Mouse (Mus musculus): Measurements from ENCODE around the gene Gpr37l1. TPM values are rescaled to one million over a fixed set of nuclear protein-coding genes. Genes with fewer than 3 reads are reported as not detected.

The Gpr37l1 gene
- total RNA-seq, 2 experiments from 2014 or later, result 1.3 to 1.7 TPM

DNA sequence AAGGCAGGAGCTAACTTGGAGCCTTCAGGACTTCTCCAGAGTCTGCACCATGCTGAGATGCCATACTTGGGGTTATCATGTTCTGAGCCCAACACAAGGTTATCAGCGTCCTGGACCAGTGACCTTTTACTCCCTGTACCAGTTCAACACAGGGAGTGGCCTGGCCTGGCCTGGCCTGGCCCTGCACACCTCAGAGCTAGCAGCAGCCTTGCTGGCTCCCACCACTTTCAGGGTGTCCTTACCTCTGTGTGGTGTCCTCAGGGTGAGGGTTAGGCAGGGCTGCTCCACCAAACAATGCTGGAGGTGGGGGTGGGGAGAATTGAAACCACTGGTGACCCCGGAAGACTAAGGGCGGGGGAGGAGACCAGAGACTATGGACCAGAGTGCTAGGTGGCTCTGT lies 15.5 kb upstream of the Gpr37l1 start:
- no peak for DNase-seq (ENCODE audit: low spot score in 2 of 2)

DNA sequence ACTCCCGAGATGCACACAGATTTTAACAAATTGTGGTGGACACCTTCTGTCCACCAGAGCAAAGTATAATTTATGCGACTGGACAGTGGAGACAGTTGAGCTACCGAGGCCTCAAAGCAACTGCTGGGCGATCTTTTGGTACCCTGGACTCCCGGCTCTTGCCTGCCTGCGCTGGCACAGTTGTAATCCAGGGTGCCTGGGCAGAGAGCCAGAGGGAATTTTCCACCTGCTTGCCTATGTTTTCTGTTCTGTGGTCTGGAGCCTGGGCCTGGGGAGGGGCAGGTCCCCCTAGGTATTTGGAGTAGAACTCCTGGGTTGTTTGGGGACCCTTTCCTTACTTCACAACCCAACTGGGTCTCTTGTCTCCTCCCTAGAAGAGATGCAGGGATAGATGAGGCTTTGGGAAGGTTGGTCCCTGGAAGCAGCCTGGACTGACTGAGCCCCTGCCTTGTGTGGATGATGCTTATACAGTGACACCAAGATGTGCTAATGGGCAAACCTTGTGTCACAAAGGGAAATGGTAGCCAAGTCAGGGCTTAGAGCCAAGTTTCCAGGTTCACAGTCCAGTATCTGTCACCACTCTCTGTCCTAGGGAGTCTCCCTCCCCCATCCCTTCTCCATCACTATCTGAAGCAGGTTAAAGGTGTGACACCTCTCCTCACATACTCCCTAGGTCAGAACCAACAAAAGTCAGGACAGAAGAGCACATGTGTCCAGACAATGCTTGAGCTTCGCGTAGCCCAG lies 14.6 kb upstream of the Gpr37l1 start:
- no peak for DNase-seq (ENCODE audit: low spot score in 2 of 2)

DNA sequence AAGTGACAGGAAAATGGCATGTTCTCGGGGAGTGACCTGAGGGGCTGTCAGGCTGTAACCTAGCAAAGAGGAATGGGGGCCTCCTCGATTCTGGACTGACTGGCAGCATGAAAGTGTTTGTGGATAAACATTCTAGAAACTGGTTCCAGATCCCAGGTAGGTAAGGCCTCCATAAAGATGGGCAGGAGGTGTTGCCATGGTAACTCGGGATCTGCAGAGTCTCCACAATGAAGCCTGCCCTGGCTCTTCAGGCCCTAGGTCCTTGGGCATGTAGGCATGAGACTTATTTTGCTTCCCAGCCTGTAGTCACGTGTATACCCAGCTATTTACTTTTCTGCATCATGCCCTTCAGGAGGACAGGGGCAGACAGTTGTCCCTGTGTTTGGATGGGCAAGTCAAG lies 13.8 kb upstream of the Gpr37l1 start:
- DNase-seq (ENCODE audit: low spot score in 2 of 2), result no peak

DNA sequence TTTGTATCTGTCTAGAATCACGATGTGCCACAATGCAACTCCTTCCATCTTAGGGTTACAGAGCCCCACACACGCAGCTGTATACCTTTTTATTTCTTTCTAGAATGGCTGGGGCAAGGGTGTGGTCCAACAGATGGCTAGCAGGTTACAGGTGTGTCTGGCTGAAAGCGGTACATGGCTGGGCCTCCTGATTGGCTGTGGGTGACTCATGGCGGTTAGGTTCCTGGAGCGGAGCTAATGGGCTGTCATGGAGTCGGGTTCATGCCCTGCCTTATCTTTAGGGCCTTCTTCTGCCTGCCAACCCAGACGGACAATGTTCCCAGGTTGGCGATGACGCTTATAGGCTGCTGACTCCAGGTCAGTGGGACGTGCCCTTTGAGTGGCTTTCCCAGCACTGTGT lies 13.3 kb upstream of the Gpr37l1 start:
- no peak for DNase-seq (ENCODE audit: low spot score in 2 of 2)

DNA sequence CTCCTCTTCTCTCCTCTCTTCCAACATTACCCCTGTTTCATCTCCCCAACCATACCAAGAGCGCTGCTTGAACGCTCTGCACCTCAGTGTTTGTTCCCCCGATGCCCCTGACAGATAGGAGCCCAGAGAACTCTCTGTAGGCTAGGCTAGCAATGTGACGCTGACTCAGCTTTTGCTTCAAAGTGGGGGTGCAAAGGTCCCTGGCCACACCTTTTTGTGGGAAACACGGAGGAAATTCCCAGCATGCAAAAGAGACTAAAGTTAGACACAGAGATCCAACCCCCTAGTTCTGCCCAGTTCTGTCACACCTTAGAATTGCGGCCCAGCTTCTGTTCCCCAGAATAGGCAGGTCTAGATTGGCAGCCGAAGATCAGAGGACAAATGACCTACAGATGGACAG lies 11.4 kb upstream of the Gpr37l1 start:
- no peak for DNase-seq (ENCODE audit: low spot score in 2 of 2)

DNA sequence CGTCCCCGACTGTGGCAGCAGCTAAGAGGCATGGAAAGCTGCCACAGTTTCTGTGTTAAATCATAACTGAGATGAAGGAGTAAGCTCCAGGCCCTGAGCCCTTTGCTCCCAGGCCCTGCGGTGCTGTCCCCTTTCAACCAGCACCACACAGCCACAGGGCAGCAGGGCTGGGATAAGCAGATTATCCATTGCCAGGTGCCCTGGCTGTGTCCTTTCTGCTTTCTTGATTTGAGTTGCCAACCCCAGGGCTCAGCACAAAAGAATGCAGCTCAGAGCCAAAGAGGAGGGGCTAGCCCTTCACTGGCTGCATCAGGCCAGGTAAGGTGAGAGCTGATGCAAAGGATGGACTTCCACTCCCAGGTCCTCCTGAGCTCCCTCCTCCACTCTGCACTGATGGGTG lies 10.2 kb upstream of the Gpr37l1 start:
- no peak for DNase-seq (ENCODE audit: low spot score in 2 of 2)

DNA sequence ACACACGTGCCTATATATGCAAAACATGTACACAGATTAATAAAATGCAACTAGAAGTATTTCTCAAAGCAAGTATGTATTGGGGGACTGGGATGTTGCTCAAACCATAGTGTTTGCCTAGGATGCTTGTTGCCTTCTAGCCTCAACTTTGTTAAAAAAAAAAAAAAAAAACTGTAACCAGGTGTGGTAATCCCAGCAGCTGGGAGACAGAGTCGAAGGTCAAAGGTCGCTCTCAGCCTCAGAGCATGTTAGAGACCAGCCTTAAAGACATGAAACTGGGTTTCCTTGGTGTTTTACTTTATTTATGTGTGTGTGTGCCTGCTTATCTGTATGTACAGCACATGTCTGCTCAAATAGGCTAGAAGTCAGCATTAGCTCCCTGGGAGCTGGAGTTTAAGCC lies 7.7 kb upstream of the Gpr37l1 start:
- no peak for DNase-seq (ENCODE audit: low spot score in 2 of 2)

DNA sequence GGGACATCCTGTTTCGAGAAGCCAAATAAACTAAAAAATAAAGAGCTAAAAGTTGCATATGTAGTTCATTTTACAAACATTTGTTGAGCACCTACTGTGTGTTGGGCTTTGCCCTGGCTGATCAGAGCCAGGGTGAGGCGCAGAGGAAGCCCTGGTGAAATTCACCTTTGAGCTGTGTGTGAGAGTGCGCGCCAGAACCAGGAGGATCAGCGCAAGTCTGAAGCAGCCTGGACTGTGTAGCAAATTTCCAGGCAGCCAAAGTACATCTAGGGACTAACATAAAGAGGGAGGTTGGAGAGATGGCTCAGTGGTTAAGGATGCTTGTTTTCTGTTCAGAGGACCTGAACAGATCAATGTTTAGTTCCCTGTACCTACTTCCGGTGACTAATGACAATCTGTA lies 5.8 kb upstream of the Gpr37l1 start:
- DNase-seq (ENCODE audit: low spot score in 2 of 2), result no peak

DNA sequence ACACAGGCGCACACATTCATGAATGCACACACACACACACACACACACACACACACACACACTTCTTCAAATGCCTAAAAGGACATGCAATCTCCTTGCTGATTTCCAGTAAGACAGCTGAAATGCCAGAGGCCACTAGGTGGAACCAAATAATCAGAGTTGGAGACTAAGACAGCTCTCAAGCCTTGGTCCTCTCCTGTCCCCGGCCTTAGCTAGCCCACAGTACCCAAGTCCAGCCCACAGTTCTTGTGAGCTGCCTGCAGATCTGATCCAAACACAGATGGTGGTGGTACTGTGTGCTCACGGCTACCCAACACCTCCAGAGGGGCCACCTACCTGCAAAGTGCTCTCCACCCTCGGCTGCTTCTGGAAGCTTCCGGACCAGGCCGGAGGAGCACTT lies 4.5 kb upstream of the Gpr37l1 start:
- peak in 1 of 2 experiments; percentile 56 for DNase-seq (ENCODE audit: low spot score in 2 of 2)

DNA sequence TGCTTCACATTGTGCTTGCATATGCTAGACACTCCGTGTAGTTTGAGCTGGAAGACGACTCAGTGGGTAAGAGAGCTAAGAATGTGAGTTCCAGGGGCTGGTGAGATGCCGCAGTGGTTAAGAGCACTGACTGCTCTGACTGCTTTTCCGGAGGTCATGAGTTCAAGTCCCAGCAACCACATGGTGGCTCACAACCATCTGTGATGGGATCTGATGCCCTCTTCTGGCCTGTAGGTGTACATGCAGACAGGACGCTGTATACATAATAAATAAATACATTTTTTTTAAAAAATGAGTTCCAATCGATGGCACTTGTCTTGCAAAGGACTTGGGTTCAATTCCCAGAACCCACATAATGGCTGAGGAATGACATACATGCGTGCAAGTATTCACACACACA lies 3.7 kb upstream of the Gpr37l1 start:
- no peak for DNase-seq (ENCODE audit: low spot score in 2 of 2)

DNA sequence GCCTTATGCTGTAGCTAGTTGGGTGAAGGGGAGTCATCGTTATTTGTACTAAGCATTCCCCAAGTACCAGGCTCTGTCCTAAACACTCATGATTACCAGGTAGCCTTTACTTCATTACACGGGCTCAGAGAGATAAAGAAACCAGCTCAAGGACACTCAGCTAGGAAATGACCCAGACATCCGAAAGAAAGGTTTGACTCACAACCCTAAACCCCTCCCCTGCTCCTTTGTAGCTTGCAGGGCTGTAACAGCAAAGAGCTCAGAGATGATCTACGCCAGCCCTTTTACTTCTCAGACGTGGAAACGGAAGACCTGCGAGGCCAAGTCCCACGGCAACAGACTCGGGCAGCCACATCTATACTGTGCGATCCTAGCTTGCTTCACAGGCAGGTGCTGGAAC lies 2.8 kb upstream of the Gpr37l1 start:
- no peak for DNase-seq (ENCODE audit: low spot score in 2 of 2)

DNA sequence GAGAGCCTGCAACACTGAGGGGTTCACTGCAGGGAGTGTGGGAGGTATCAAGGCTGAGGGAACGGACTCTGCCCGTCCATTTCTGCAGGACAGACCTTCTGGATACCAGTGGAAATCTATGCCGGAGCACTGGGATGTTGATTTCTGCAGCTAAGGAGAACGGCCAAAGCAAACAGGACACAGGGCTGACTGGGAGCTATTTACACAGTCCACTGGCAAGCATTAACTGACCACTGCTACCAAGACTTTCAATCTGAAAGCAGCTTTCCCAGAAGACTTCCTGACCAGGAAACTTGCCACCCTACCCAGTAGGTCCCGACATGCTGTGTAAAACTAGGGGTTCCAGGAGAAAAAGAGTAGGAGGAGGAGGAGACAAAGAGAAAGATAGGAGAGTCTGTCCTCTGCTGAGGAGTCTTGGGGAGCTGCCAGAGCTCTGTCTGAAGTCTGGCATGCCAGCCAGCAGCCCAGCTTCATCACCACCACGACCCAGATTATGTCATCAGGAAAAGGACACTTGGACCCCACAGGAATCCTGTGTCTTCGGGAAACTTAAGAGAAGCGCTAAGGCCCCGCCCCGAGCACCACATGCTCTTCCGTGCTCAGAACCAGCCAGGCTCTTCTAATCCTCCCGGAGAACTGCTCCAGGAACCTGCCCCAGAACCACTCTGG lies 2.2 kb upstream of the Gpr37l1 start:
- no peak for DNase-seq (ENCODE audit: low spot score in 2 of 2)

DNA sequence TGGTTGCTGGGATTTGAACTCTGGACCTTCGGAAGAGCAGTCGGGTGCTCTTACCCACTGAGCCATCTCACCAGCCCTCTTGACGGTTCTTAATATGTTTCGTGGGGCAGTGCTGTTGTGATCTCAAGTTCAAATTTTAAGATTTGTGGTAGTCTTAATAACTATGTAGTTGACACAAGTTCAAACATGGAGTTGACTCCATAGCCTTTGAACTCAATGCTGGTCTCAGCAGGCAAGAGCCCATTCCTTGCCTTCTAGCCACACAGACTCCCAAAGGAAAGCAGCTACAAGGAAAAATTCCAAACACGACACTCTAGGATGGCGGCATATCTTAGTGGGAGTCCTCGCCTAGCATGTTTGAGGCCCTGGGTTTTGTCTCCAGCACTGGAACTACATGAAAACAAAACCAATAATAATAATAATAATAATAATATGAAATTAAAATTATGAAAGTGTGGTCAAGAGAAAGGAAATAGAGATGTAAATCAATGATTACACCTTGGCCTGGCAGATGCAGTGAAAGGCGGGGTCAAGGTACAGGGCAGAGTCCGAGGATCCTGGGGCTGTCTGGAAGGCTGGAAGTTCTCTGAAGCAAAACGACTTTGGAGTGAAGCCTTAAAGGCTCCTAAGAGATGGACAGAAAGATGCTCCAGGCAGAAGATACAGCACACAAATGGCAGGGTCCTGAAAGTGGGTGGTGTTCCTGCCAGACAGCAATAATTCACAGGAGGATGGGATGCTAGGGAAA lies 1.1 kb upstream of the Gpr37l1 start:
- no peak for DNase-seq (ENCODE audit: low spot score in 2 of 2)

DNA sequence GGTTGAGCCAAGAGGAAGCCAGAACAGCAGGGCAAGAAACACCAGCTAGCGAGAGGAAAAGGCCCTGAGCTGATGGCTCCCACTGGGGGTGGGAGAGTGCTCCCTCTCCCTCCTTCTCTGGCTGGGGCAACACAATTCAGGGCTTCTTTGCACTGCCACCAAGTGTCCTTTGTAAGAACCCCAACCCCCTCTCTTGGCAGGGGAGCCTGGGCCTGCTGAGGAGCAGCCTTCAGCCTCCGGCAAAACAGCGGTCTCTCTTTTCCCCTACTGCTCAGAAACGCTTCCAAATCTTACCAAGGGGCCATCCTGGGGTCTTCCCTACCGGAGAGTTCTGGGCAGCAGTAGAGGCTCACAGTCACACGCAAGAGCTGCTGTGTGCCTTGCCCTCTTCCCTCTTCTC lies 4.8 kb downstream of the Gpr37l1 start:
- DNase-seq (ENCODE audit: low spot score in 2 of 2), result no peak

DNA sequence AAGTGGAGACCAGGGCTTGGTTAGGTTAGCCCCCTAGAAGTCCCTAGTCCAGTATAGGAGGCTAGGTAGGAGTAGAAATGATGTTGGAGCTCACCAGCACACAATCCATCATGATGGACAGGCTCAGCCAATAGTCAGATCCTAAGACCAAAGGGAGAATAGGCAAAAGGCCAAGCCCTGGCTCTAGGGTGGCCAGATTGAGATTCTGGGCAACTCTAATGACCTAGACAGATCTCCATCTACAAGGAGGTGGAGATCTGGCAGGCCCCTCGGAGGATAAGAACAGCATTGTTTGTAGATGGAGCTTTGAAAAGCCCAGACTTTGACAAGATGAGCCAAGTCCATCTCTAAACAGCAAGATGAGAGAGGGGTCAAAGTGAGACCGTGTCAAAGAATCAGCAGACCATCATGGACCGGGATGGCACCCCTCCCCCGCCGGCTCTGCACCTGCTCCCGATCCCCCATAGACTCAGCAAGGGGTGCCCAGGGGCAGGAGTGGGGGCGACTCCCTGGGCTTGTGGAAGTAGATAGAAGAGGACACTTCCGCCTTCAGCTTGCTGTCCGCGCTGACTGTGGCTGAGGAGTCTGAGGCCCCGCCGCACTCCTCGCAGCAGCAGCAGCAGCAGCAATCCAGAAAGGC lies 7.0 kb downstream of the Gpr37l1 start:
- no peak for DNase-seq (ENCODE audit: low spot score in 2 of 2)

DNA sequence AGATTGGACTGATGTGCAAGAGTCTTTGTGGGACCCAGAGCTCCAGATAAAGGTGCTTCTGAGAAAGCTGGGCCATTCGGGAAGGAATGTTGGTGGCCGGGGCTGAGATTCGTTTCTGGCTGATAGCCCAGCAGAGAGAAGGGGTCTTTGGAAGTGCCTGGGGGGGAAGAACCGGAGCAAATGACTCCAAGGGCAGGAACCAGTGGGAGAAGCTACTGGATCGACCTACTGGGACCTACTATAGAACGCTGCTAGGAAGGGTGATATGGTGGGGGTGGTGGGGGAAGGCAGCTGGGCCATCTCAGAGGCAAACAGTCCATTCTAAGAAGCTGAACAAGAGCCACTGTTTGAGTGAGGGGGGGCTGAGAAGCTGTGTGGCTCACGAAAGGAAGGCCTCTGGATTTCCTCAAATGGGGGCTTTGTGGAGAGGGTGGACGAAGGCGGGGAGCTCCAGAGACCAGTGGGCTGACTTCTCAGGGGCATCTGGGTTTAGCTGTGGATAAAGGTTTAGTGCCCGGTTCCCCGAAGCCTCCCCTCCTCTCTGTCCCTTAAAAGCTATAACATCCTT lies 7.8 kb downstream of the Gpr37l1 start:
- DNase-seq (ENCODE audit: low spot score in 2 of 2), result no peak

DNA sequence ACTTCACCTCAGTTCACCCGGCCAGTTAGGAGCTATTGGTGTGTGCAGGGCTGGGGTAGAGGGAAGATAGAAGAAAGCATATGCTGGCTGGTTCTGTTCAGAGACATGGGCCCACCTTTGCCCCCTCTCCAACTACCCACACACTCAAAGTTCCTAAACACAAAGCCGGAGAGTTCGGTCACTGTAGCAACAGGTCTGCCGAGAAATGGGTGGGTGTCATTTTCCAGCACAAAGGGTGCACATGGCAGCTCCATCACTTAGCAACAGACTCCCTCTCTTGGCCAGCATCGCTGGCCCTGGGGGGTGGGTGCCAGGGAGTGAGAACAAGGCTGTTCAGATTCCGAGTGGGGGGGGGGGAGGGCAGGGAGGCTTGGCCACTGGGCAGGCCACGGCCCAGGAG lies 8.4 kb downstream of the Gpr37l1 start:
- no peak for DNase-seq (ENCODE audit: low spot score in 2 of 2)

DNA sequence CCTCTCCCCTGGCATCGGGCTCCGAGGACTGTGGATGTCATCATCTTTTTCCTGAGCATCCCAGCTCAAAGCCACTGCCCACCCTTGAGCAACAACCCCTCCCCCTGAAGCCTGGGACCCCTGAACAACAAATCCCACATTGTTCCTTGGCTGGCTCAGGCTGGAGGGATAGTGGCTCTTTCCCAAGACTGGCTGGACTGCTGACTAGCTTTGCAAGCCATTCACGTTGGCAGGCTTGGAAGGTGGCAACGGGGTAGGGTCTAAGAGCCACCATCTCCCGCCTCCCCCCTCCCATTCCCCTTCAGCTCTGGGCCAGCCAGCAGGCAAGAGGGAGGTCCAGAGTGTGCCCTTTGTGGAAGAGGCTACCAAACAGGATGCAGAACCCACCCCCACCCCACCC lies 8.8 kb downstream of the Gpr37l1 start:
- DNase-seq (ENCODE audit: low spot score in 2 of 2), result no peak

DNA sequence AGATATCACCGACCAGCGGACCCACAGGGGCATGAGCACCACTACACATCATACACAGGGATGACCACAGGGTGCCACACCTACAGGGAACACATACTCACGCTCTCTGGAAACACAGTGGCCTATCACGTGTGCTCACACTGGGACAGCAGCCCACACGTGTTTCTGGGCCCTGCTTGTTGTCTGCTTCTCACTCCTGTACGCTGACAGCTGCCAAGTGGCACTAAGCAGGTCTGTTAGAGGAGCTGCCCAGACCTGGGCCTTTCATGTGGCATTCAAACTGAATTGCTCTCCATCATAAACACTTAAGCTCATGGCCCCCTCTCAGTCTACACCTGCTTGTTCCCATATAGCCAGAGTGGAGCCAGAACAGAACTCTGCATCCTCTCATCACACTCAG lies 11.2 kb downstream of the Gpr37l1 start:
- DNase-seq (ENCODE audit: low spot score in 2 of 2), result no peak

DNA sequence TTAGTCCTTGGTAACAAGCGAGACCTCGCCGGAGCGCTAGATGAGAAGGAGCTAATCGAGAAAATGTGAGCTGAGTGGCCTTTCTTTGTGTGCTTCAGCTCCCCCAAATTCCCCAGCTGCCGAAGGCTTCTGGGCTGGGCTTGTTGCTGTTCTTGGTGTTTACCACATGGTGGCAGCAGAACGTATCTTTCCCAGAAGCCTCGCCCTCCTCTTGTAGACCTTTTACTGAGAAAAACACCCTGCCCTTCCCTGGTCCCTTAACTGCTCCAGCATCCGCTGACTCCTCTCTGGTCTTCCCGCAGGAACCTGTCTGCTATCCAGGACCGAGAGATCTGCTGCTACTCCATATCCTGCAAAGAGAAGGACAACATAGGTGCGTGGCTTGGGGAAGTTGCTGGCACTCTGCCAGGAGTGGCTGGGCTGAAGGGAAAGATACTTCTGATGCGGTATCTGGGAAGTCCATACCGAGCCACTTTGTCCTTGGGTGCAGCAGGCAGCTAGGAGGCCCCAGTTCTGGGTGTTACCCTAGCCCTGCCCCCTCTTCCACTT lies 13.0 kb downstream of the Gpr37l1 start:
- DNase-seq (ENCODE audit: low spot score in 2 of 2), result peak in 1 of 2 experiments; percentile 65

DNA sequence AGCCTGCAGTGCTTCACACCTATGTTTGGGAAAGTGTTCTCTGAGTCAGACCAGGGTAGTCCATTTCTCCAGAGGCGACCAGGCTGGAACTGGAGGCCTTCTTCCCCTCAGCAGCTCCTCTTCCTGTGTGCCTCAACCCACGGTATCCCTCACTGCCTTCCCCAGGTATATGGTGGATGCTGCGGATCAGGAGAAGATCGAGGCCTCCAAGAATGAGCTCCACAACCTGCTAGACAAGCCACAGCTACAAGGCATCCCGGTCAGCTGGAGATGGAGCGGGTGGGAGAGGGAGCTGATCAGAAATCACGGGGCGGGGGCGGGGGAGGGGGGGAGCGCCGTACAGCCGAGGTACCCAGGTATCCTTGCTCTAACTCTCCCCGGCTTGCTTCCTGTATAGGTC lies 13.5 kb downstream of the Gpr37l1 start:
- no peak for DNase-seq (ENCODE audit: low spot score in 2 of 2)
